Mouse (Mus musculus): ENCODE measurements around the gene Nup88. TPM values are rescaled to one million over a fixed set of nuclear protein-coding genes. Genes with fewer than 3 reads are reported as not detected.

The Nup88 gene
- 25.6 and 31.6 TPM in 2 replicates for polyA plus RNA-seq (2021; fragmentation: Nextera tagmentation)
- long read RNA-seq, experiment 1, transcript Nup88-202 (17 exons, 2,389 nt) = major isoform, 114 of 259 reads
- long read RNA-seq, experiment 1, transcript Nup88-203 (17 exons, 2,453 nt) = minor isoform, 54 of 259 reads
- long read RNA-seq, experiment 1, partial matches to known transcripts = 47 of 259 reads
- long read RNA-seq, experiment 1, other reads (novel, unspliced or antisense) = 42 of 259 reads
- long read RNA-seq, experiment 2, transcript Nup88-203 (17 exons, 2,453 nt) = minor isoform, 6 of 61 reads
- long read RNA-seq, experiment 2, transcript Nup88-202 (17 exons, 2,389 nt) = major isoform, 11 of 61 reads
- long read RNA-seq, experiment 2, partial matches to known transcripts = 38 of 61 reads
- long read RNA-seq, experiment 2, other reads (novel, unspliced or antisense) = 4 of 61 reads

DNA sequence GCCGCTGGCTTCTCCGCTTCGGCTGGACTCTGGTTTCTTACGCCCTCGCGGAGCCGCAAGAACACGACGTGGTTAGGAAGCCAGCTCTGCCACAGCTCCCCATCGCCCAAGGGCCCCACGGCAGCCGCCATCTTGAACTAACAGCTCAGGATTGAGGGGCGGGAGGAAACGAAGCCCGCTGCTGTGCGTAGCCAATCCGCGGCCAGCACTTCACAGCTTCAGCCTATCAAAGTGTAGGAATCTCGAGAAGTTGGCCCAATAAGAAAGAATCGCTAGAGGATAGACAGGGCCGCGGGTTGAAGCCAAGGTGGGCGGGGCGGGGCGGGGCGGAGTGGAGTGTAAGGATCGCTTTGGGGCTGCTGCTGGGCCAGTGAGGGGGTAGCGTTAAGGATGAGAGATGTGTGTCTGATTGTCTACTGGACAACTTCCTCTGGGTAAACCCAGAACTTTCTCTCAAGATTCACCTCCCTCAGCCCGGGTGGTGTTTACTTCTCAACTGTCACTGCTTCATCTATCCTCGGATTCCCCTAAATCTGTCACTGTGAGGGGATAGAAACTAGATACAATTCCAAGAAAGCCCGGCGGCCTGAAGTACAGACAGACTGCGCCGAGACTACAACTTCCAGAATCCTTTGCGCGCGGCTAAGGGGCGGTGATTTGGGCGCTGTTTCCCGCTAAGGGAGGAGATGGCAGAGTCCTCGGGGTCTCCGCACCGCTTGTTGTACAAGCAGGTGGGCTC is at the start of gene Nup88, which contains the start of gene Rpain:
Nup88 (minus strand) TSS at position 153 of the 739 bp plus-strand sequence.
Rpain (plus strand) TSS at position 393 of the 739 bp plus-strand sequence.

DNA sequence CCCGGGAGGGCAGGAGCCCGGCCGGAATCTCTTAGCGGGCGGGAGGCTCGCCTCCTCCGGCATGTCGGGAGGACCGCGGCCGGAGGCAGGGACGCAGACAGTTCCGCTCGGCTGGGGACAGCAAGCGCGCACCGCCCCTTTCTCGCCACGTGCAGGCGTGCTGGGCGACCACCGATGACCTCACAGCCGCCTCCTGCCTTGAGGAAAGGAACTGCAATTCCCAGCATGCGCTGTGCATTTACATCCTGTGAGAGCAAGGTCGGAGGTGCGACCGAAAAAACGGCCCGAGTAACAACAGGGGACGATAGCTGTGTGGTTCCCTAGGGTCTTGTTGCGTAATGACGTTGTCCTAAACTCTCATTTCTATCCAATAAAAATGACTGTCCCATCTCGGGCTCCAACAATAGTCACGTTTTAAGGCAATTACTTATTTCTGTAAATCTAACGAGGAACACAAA is 34.6 kb upstream of the Nup88 start, which contains the start of gene Dhx33:
Dhx33 (minus strand) TSS at position 122 of the 458 bp plus-strand sequence.

DNA sequence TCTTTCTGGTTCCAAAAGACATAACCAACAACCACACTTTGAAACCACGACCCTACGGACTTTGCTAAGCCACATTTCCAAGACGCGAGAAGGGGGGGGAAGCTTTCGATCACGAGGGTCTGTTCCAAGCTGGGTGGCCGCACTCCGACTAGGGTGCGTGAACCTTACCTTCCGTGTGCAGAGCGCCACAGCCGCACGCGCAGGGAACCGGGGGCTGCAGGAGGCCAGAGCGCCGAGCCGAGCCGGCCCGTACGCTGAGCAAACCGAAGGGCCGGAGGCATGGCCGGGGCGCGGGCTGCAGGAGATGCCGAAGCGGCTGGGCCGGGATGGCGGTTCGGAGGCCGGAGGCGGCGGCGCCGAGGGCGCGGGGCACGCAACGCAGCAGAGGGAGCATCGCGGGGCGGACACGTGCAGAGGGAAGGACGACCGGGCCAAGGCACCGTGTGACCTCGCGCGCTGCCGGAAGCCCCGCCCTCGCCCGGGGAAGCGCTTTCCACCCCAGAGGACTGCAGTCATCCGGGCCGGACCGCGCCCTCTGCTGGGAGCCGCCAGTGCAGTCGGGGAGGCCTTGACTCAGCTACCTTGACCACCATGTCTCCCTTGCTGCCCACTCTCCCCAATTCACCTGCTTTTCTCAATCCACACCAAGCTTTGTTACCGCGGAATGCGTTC is 12.9 kb upstream of the Nup88 start, which contains the start of gene C1qbp:
C1qbp (minus strand) TSS at position 470 of the 672 bp plus-strand sequence.

Other genes starting within 250 kb of the Nup88 start
- gene Zfp3, start 205.8 kb downstream of the Nup88 start, polyA plus RNA-seq (2021; fragmentation: Nextera tagmentation) = 10.3 and 10.8 TPM in 2 replicates
- gene Scimp, start 157.4 kb downstream of the Nup88 start, polyA plus RNA-seq (2021; fragmentation: Nextera tagmentation) = 0.20 TPM in 1 of 2 replicates, not detected in the other
- gene Rabep1, start 125.2 kb downstream of the Nup88 start, polyA plus RNA-seq (2021; fragmentation: Nextera tagmentation) = 88.3 and 101 TPM in 2 replicates
- gene Rpain, start 240 bp upstream of the Nup88 start, polyA plus RNA-seq (2021; fragmentation: Nextera tagmentation) = 42.2 and 53.7 TPM in 2 replicates
- 187 and 197 TPM in 2 replicates for gene C1qbp, start 13.1 kb upstream of the Nup88 start, polyA plus RNA-seq (2021; fragmentation: Nextera tagmentation)
- 5.9 and 7.5 TPM in 2 replicates for gene Dhx33, start 34.5 kb upstream of the Nup88 start, polyA plus RNA-seq (2021; fragmentation: Nextera tagmentation)
- gene Mis12, start 49.6 kb upstream of the Nup88 start, polyA plus RNA-seq (2021; fragmentation: Nextera tagmentation) = 10.2 and 10.6 TPM in 2 replicates
- 22.2 and 23.8 TPM in 2 replicates for gene Derl2, start 49.9 kb upstream of the Nup88 start, polyA plus RNA-seq (2021; fragmentation: Nextera tagmentation)
- gene 6330403K07Rik, start 63.5 kb upstream of the Nup88 start, polyA plus RNA-seq (2021; fragmentation: Nextera tagmentation) = 280 and 322 TPM in 2 replicates
- 0.04 TPM in 1 of 2 replicates, not detected in the other for gene Nlrp1a, start 174.7 kb upstream of the Nup88 start, polyA plus RNA-seq (2021; fragmentation: Nextera tagmentation)

Data from left cerebral cortex, adult 6 months (tissue).